Mouse (Mus musculus): ENCODE data around the gene Sphk1. TPM values are rescaled to one million over a fixed set of nuclear protein-coding genes. Genes with fewer than 3 reads are reported as not detected.
A peak's percentile ranks its signal among the peaks of the same experiment; 100 is the strongest.

Sphk1 gene
- polyA plus RNA-seq, 1 experiment from 2014 or later: 15.3 TPM

DNA sequence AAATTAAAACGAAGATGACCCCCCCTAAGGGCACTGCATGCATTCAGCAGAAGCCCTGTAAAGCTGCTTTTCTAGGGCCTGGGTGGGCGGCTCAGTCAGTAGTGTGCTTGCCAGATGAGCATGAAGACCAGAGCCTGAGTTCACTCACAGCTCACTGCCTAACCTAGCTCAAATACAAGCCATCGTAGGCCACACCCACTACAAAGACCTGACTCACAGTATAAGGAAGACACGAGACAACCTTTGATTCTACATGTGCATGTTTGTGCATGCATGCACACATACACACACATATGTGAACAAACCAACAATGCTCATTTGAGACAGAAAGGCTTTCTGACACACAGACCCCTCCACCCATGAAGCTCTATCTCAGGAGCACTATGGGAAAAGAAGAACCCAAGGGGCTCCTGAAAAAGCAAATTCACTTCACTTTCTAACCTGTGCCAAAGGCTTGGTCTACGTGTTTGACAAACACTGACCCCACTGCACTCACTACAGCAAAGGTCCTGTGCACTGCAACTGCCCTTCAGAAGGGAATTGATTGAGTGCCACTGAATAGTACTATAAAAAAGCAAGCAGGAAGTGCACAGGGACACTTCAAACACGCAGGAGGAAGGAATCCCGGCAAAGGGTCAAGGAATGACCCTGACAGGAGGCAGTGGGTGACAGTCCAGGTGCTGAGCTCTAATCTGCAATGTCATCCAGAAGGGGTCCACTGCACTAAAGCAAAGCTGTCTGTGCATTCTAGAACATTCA lies 34.7 kb downstream of the Sphk1 start:
- no peaks in the 10 kb centered on the region for H3K36me3 ChIP-seq (ENCODE audit: control insufficient read depth, insufficient read depth, low read length)
- peaks cover 9% of the 10 kb centered on the region for H3K4me1 ChIP-seq (ENCODE audit: control insufficient read depth, insufficient read depth, low read length)
- 0 out of 2 replicates have a peak, but pooled peaks have one; percentile 50 for ATAC-seq (ENCODE audit: insufficient read depth, low FRiP score)
- no peak overlapping the region for H3K4me3 ChIP-seq (replicated peaks; ENCODE audit: low read length)
- 49% methylated on average over 7 of the region's 7 CpGs for WGBS
- no peaks in the 10 kb centered on the region for H3K27me3 ChIP-seq (ENCODE audit: control insufficient read depth, insufficient read depth, low read length)
- no peaks in the 10 kb centered on the region for H3K9me3 ChIP-seq (replicated peaks; ENCODE audit: control insufficient read depth, low read length)
- no peak overlapping the region for H3K9ac ChIP-seq (ENCODE audit: low read length)
- no peak overlapping the region for H3K4me2 ChIP-seq (ENCODE audit: low read depth, low read length)
- no peak overlapping the region for H3K27ac ChIP-seq (ENCODE audit: low read length)

DNA sequence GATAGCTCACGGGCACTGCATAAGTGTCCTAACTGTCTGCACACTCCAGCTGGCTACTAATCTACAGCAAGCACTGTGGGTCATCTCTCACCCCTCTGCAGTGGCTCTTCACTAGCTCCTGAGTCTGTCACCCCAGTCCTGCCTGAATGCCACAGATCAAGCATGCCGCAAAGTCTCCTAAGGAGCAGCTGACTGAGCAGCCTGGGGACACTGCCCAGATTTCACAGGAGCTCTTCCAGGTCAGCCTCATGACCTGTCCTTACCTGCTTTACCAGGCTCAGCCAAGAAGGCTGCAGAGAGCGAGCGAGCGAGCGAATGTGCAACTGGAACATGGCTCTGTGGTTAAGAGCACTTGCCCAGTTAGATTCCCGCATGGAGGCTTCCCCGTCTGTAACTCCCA lies 36.8 kb downstream of the Sphk1 start:
- H3K4me1 ChIP-seq (ENCODE audit: control insufficient read depth, insufficient read depth, low read length): peaks cover 9% of the 10 kb centered on the region
- no peak for ATAC-seq (ENCODE audit: insufficient read depth, low FRiP score)
- no peak overlapping the region for H3K4me3 ChIP-seq (replicated peaks; ENCODE audit: low read length)
- H3K36me3 ChIP-seq (ENCODE audit: control insufficient read depth, insufficient read depth, low read length): no peaks in the 10 kb centered on the region
- WGBS: 87% methylated on average over 8 of the region's 8 CpGs
- H3K9me3 ChIP-seq (replicated peaks; ENCODE audit: control insufficient read depth, low read length): no peaks in the 10 kb centered on the region
- no peak overlapping the region for H3K9ac ChIP-seq (ENCODE audit: low read length)
- no peaks in the 10 kb centered on the region for H3K27me3 ChIP-seq (ENCODE audit: control insufficient read depth, insufficient read depth, low read length)
- no peak overlapping the region for H3K4me2 ChIP-seq (ENCODE audit: low read depth, low read length)
- H3K27ac ChIP-seq (ENCODE audit: low read length): no peak overlapping the region

DNA sequence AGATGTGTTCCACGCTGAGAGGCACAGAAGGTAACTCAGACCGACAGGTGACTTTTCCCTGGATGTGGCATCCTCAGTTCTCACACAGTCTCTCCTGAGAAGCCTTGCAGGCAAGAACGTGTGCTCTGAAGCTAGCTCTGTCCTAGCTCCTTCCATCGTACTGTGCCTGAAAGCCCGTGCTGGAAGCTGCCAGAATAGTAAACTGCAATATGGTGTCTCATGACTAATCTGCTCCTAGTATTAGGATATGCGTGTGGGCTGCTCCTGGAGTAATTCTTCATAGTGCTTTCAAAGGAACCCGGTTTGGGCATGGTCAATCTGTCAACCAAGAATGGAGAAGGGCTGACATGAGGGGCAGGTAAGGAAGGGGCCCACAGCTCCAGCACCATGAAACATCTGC lies 40.1 kb downstream of the Sphk1 start:
- WGBS: 67% methylated on average over 7 of the region's 7 CpGs
- no peaks in the 10 kb centered on the region for H3K27me3 ChIP-seq (ENCODE audit: control insufficient read depth, insufficient read depth, low read length)
- ATAC-seq (ENCODE audit: insufficient read depth, low FRiP score): no peak

DNA sequence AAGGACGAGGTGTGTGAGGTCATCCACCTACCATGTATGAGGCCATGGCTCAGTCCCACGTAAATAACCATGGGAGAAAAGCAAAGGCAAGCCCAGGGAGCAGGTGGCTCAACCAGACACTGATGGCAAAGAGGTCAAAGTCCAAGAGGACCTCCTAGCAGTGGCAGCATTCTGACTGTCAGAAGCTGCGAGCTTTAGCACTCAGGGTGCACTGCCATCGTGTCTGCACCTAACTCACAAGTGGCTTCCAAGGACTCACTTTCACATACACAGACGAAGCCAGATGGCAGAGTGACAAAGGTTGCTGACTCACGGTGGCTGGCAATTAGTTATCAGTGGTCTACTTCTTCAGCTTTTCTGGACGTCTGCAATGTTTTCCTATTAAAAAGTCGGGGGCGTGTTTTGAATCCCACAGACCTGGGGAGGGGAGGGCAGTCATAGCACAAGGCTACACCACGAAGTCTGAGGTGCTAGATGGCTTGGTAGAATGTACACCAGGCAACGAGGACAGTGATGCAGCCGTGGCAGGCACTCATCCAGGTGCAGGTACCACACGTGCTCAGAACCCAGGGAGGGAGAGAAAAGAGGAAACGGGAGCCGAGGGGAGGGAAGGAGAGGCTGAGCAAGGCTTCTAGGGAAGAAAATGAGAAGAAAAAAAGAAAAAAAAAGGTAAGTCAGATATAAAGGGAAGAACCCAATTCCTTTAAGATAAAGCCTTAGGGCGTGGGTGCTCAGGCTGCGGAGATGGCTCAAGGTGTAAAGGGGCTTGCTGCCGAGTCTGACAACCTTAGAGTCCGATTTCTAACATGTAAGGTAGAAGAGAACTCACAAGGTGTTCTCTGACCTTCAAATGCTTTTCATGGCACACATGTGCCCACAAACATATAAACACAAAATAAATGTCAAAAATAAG lies 41.3 kb downstream of the Sphk1 start:
- H3K27me3 ChIP-seq (ENCODE audit: control insufficient read depth, insufficient read depth, low read length): no peaks in the 10 kb centered on the region
- no peak overlapping the region for H3K4me2 ChIP-seq (ENCODE audit: low read depth, low read length)
- H3K4me1 ChIP-seq (ENCODE audit: control insufficient read depth, insufficient read depth, low read length): peaks cover 24% of the 10 kb centered on the region
- H3K27ac ChIP-seq (ENCODE audit: low read length): no peak overlapping the region
- H3K9me3 ChIP-seq (replicated peaks; ENCODE audit: control insufficient read depth, low read length): no peaks in the 10 kb centered on the region
- no peak overlapping the region for H3K4me3 ChIP-seq (replicated peaks; ENCODE audit: low read length)
- WGBS: 65% methylated on average over 19 of the region's 19 CpGs
- no peaks in the 10 kb centered on the region for H3K36me3 ChIP-seq (ENCODE audit: control insufficient read depth, insufficient read depth, low read length)
- ATAC-seq (ENCODE audit: insufficient read depth, low FRiP score): no peak
- no peak overlapping the region for H3K9ac ChIP-seq (ENCODE audit: low read length)

More for the DNA sequence above, 40.1 kb downstream of the Sphk1 start:
- Histone ChIP-seq H3K36me3 (ENCODE audit: control insufficient read depth, insufficient read depth, low read length) (no peaks in the 10 kb centered on the region), H3K9me3 (replicated peaks; ENCODE audit: control insufficient read depth, low read length) (no peaks in the 10 kb centered on the region), H3K4me3 (replicated peaks; ENCODE audit: low read length) (no peak overlapping the region), H3K9ac (ENCODE audit: low read length) (no peak overlapping the region), H3K27ac (ENCODE audit: low read length) (no peak overlapping the region), H3K4me2 (ENCODE audit: low read depth, low read length) (no peak overlapping the region), H3K4me1 (ENCODE audit: control insufficient read depth, insufficient read depth, low read length) (peaks cover 17% of the 10 kb centered on the region)

DNA sequence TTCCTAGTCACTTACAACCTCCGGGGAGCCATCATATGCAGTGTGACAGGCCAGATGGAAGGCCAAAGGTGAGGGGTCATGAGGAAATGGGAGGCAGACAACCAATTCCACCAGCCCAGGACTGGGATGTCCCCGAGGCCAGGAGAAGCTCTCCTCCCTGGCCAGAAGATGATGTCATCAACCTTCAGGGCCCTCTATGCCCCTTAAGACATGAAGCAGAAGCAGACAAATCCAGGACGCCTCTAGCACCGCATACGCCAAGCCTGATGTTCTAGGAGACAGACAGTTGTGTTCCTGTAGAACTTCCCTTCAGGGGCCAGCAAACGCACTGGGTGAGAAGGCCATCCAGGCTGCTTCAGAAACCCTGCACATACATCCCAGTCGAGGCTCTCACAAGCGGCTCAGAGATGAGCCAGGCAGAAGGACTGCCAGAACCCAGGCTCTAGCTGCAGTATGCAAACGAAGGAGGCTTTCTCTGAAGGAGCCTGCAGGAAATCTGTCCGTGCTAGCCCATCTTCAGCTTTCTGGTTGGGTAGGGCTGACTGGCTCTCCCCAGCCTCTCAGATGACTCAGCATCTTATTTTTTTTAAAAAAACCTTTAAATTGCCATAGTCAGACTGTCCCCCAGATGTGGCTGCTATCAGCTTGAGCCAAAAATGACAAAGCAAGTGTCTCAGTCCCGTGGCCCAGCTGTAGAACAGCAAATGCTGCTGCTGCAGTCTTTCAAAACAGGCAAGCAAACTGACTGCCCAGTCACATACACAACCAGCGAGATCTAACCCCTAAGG lies 42.2 kb downstream of the Sphk1 start:
- H3K27me3 ChIP-seq (ENCODE audit: control insufficient read depth, insufficient read depth, low read length): no peaks in the 10 kb centered on the region
- peak overlapping the region; percentile 27; the same call in 1 of the 2 replicates for H3K9ac ChIP-seq (ENCODE audit: low read length)
- H3K27ac ChIP-seq (ENCODE audit: low read length): no peak overlapping the region; the same call in 1 of the 2 replicates
- WGBS: 46% methylated on average over 12 of the region's 12 CpGs
- no peaks in the 10 kb centered on the region for H3K9me3 ChIP-seq (replicated peaks; ENCODE audit: control insufficient read depth, low read length)
- no peak overlapping the region for H3K4me3 ChIP-seq (replicated peaks; ENCODE audit: low read length)
- no peak overlapping the region for H3K4me2 ChIP-seq (ENCODE audit: low read depth, low read length)
- no peaks in the 10 kb centered on the region for H3K36me3 ChIP-seq (ENCODE audit: control insufficient read depth, insufficient read depth, low read length)
- H3K4me1 ChIP-seq (ENCODE audit: control insufficient read depth, insufficient read depth, low read length): peaks cover 26% of the 10 kb centered on the region
- ATAC-seq (ENCODE audit: insufficient read depth, low FRiP score): 0 out of 2 replicates have a peak, but pooled peaks have one; percentile 9

DNA sequence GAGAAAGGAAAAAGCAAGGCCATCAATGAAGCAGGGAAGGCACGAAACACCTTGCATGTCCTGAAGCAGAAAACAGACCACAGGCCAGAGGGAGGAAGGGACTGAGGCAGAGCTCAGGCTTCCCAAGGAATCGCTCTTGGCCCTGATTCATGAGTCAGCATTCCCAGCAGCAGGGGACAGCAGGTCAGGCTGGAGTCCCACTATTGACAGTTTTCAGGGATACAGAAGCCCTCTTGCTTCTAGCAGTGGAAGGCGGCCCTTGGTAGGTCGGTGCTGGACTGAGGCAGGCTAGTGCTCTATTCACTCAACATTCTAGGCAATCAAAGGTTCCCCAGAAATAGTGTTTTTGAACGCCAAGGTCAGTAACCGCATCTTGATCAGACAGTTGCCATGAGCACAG lies 43.8 kb downstream of the Sphk1 start:
- no peak overlapping the region for H3K9ac ChIP-seq (ENCODE audit: low read length)
- H3K27me3 ChIP-seq (ENCODE audit: control insufficient read depth, insufficient read depth, low read length): no peaks in the 10 kb centered on the region
- WGBS: 57% methylated on average over 6 of the region's 6 CpGs
- no peak overlapping the region for H3K27ac ChIP-seq (ENCODE audit: low read length)
- no peak for ATAC-seq (ENCODE audit: insufficient read depth, low FRiP score)
- H3K36me3 ChIP-seq (ENCODE audit: control insufficient read depth, insufficient read depth, low read length): no peaks in the 10 kb centered on the region
- no peak overlapping the region for H3K4me2 ChIP-seq (ENCODE audit: low read depth, low read length)
- H3K4me3 ChIP-seq (replicated peaks; ENCODE audit: low read length): no peak overlapping the region
- H3K9me3 ChIP-seq (replicated peaks; ENCODE audit: control insufficient read depth, low read length): no peaks in the 10 kb centered on the region
- peaks cover 26% of the 10 kb centered on the region for H3K4me1 ChIP-seq (ENCODE audit: control insufficient read depth, insufficient read depth, low read length)

DNA sequence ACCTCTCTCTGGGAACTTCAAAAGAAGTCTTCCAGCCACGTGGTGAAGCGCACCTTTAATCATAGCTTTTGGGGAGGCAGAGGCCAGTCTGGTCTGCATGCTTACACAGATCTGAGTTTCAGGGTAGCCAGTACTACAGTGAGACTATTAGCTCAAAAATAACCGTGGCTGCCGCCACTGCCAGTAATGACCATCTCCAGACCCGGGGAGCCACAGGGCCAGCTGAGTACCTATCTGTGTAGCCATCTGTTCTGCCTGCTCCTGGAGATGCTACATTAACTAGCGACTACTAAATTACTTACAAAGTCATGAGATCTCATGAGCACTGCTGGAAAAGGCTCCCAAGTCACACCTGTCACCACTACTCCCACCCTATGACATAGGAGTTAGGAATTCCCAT lies 44.3 kb downstream of the Sphk1 start:
- Histone ChIP-seq H3K27me3 (ENCODE audit: control insufficient read depth, insufficient read depth, low read length) (no peaks in the 10 kb centered on the region), H3K27ac (ENCODE audit: low read length) (no peak overlapping the region), H3K36me3 (ENCODE audit: control insufficient read depth, insufficient read depth, low read length) (no peaks in the 10 kb centered on the region), H3K4me1 (ENCODE audit: control insufficient read depth, insufficient read depth, low read length) (peaks cover 28% of the 10 kb centered on the region), H3K4me3 (replicated peaks; ENCODE audit: low read length) (no peak overlapping the region), H3K9ac (ENCODE audit: low read length) (no peak overlapping the region), H3K9me3 (replicated peaks; ENCODE audit: control insufficient read depth, low read length) (no peaks in the 10 kb centered on the region), H3K4me2 (ENCODE audit: low read depth, low read length) (no peak overlapping the region)
- WGBS: 76% methylated on average over 6 of the region's 6 CpGs
- ATAC-seq (ENCODE audit: insufficient read depth, low FRiP score): no peak

DNA sequence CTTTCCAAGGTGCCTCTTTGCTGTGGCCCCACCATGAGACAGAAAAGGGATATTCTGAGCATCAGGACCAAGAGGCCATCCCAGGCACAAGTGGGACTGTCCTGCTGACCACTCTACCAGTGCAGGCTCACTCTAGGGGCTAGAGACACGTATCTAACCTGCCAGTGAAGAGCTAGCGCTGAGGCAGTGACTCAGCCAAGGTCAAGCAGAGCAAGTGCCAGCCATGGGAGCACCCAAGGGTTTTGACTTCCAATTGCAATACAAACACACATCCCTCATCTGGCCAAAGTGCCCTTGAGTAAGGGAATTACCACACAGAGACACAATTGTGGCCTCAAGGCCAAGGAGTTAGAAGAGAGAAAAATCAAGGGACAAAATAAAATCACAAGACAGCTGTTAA lies 44.7 kb downstream of the Sphk1 start:
- no peak for ATAC-seq (ENCODE audit: insufficient read depth, low FRiP score)

More for the DNA sequence above, 44.7 kb downstream of the Sphk1 start:
- no peak overlapping the region for H3K27ac ChIP-seq (ENCODE audit: low read length)
- no peaks in the 10 kb centered on the region for H3K27me3 ChIP-seq (ENCODE audit: control insufficient read depth, insufficient read depth, low read length)
- no peak overlapping the region for H3K4me2 ChIP-seq (ENCODE audit: low read depth, low read length)
- no peak overlapping the region for H3K4me3 ChIP-seq (replicated peaks; ENCODE audit: low read length)
- WGBS: 80% methylated on average over 2 of the region's 2 CpGs
- H3K36me3 ChIP-seq (ENCODE audit: control insufficient read depth, insufficient read depth, low read length): no peaks in the 10 kb centered on the region
- peaks cover 31% of the 10 kb centered on the region for H3K4me1 ChIP-seq (ENCODE audit: control insufficient read depth, insufficient read depth, low read length)
- no peaks in the 10 kb centered on the region for H3K9me3 ChIP-seq (replicated peaks; ENCODE audit: control insufficient read depth, low read length)
- H3K9ac ChIP-seq (ENCODE audit: low read length): no peak overlapping the region

Measured in stomach, embryonic 16.5 days (tissue).